Mouse (Mus musculus): ENCODE results near the gene Fbxl8.
A peak's percentile ranks its signal among the peaks of the same experiment; 100 is the strongest.
"Not testable (repeated sequence)": the region's sequence is repeated elsewhere in the genome, so short reads cannot be mapped to it uniquely, and the experiment has no call there.

The Fbxl8 gene

GRCm38 (mm10) chr8:105264024-105264982 lies at the start of gene Fbxl8, which contains the start of gene Tradd:
Fbxl8 (plus strand) TSS chr8:105264648.
Tradd (minus strand) TSS chr8:105264609.
- DNase-seq (ENCODE audit: extremely low read depth, insufficient read length, low spot score) = peak; percentile 82

- peak; percentile 16 for DNase-seq (ENCODE audit: extremely low read depth, insufficient read length, low spot score)
These were observed 46.4 kb upstream of the Fbxl8 start for GRCm38 (mm10) chr8:105217926-105218522.

- no peak for DNase-seq (ENCODE audit: extremely low read depth, insufficient read length, low spot score)
These were observed 40.6 kb upstream of the Fbxl8 start for GRCm38 (mm10) chr8:105223850-105224249.

- DNase-seq (ENCODE audit: extremely low read depth, insufficient read length, low spot score) = peak; percentile 94
These were observed 39.8 kb upstream of the Fbxl8 start, which contains the start of gene D230025D16Rik for GRCm38 (mm10) chr8:105224413-105225271. D230025D16Rik (plus strand) TSS chr8:105225145.

- DNase-seq (ENCODE audit: extremely low read depth, insufficient read length, low spot score) = no peak
These were observed 39.2 kb upstream of the Fbxl8 start for GRCm38 (mm10) chr8:105225272-105225593.

GRCm38 (mm10) chr8:105225917-105226316 lies 38.5 kb upstream of the Fbxl8 start:
- DNase-seq (ENCODE audit: extremely low read depth, insufficient read length, low spot score) = no peak

- no peak for DNase-seq (ENCODE audit: extremely low read depth, insufficient read length, low spot score)
These were observed 32.7 kb upstream of the Fbxl8 start for GRCm38 (mm10) chr8:105231503-105232320.

- not testable (repeated sequence) for DNase-seq (ENCODE audit: extremely low read depth, insufficient read length, low spot score)
These were observed 32.1 kb upstream of the Fbxl8 start for GRCm38 (mm10) chr8:105232321-105232693.

- DNase-seq (ENCODE audit: extremely low read depth, insufficient read length, low spot score) = no peak
These were observed 31.1 kb upstream of the Fbxl8 start for GRCm38 (mm10) chr8:105233126-105233935.

- no peak for DNase-seq (ENCODE audit: extremely low read depth, insufficient read length, low spot score)
These were observed 29.2 kb upstream of the Fbxl8 start for GRCm38 (mm10) chr8:105235206-105235605.

- DNase-seq (ENCODE audit: extremely low read depth, insufficient read length, low spot score) = no peak
These were observed 26.9 kb upstream of the Fbxl8 start for GRCm38 (mm10) chr8:105237442-105238142.

- no peak for DNase-seq (ENCODE audit: extremely low read depth, insufficient read length, low spot score)
These were observed 23.4 kb upstream of the Fbxl8 start for GRCm38 (mm10) chr8:105241016-105241415.

GRCm38 (mm10) chr8:105251954-105252353 lies 12.5 kb upstream of the Fbxl8 start:
- DNase-seq (ENCODE audit: extremely low read depth, insufficient read length, low spot score) = no peak

GRCm38 (mm10) chr8:105252680-105253537 lies 11.5 kb upstream of the Fbxl8 start:
- no peak for DNase-seq (ENCODE audit: extremely low read depth, insufficient read length, low spot score)

GRCm38 (mm10) chr8:105253766-105254151 lies 10.7 kb upstream of the Fbxl8 start:
- no peak for DNase-seq (ENCODE audit: extremely low read depth, insufficient read length, low spot score)

- no peak for DNase-seq (ENCODE audit: extremely low read depth, insufficient read length, low spot score)
These were observed 10.1 kb upstream of the Fbxl8 start for GRCm38 (mm10) chr8:105254152-105254965.

- DNase-seq (ENCODE audit: extremely low read depth, insufficient read length, low spot score) = no peak
These were observed 9.5 kb upstream of the Fbxl8 start, which contains the start of gene B3gnt9 for GRCm38 (mm10) chr8:105254966-105255350. B3gnt9 (minus strand) TSS chr8:105255153.

All from 3134 (cell line).